Mouse (Mus musculus): ENCODE data around the gene Trappc10.

The Trappc10 gene

DNA sequence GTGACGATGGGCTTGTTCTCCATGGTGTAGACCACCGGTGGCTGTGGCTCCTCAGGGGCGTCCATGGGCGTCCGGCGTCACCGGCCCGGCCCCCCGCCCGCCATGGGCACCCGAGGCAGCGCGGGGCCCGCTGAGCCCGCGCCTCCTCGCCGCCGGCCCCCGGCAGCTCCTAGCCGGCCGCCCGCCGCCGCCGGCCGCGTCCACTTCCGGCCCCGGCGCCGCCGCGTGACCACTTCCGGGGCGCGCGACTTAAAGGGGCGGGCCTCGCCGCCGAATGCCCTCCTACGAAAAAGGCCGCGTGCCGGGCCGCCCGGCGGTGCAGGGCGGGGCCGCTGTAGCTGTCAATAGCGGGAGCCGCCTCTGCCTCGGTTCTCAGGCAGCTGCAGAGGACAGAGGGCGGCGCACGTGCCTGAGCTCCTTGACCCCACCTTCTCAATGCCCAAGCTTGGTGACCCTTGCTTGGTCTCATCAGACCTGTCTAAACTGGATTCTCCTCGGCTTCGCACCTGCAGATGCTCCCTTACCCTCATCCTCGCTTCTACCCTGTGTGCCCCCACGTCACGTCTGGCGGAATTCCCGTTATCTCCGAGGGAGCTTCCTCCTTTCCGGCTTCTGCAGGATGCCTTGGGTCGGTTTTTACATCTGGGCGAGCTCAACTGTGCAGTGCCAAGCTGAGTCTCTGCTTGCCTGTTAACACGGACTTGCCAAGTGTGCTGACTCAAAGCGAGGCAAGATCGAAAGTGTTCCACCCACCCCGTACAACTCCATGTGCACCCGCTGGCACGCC is at the start of gene Trappc10:
TSS of gene Trappc10 (minus strand) at position 204 of the 787 bp plus-strand sequence.
- DNase-seq (ENCODE audit: low read depth, low spot score), result peak; percentile 74

DNA sequence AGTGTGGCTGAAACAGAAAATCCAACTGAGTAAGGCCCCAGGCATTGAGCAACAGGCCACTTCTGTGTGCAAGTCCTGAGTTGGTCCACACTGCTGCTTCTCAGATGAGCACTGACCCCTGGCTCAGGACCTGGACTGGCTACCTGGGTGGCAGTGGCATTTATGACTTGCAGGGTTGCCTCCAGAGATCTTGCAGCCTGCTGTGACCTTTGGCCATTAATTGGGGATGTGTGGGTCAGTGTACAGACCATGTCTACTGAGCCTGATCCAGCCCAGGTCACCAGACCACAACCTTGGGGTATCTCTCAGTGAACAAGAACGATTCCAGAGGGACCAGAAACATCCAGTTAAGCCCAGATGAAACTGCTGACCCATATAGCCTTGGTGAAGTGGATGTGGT is 49.1 kb upstream of the Trappc10 start:
- DNase-seq (ENCODE audit: low read depth, low spot score), result no peak

DNA sequence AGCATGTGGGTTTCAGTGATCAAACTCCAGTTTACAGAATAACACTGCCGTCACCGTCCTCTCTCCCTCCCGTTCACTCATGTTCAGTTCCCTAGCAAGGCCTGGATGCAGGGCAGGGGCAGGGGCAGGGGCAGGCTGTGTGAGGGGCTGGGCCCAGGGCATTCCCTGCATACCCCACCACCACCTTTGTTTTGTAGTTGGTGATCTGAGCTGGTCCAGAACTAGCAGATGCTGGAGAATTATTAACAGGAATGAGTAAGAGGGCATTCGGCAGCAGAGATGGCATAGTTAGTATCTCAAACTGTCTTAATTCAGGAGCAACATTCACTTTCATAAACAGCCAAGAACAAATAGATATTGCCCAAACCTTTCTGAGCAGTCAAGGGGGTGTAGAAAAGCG is 47.9 kb upstream of the Trappc10 start:
- no peak for DNase-seq (ENCODE audit: low read depth, low spot score)

DNA sequence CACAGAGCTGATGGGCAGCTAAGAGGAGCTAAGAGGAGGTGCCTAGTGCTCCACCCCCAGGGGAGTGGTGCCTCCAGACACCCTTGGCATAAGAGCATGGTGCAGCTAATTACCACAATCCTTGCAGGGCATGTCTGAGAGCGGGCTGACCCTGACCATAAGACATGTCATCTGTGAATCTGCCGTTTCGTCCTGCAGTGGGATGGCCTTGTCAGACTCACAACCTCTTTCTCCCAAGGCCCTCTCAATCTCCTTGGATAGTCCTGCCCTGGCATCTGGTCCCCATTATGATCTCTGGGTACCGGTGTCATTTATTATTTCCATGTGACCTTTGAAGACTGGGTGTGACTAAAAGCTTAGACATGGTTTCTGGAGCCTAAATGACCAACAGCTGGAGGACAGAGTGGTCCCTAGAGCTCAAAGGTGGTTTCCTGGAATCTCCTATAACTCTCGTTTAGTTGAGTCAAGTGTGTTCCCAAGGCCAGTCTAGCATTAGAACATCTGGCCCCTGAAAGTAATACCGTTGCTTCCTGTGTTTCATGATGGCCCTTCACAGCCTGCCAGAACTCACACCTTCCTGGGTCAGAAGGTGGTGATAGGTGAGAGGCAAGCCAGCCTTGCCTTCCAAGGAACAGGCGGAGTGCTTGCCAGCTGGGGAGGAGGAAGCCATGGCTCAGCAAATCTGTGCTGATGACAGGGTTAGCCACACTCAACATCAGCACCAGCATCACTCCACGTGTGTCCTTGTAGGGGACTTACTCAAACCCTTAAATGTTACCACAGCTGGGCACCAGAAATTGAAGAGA is 46.5 kb upstream of the Trappc10 start:
- DNase-seq (ENCODE audit: low read depth, low spot score), result peak; percentile 79

DNA sequence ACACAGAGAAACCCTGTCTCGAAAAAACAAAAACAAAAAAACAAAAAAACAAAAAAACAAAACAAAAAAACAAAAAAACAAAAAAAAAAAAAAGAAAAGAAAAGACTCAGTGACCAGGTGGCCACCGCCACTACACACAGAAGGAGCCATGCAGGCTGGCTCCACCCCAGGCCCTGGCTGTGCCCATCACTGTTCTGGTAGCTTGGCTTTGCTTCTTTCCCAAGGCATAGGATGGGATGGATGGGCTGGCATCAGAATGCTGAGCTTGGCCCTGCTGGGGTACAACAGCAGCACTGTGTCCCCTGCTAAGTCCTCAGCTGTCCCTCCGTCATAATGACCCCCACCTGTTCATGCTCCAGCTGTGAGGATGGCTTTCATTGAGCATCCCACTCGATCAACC is 44.5 kb upstream of the Trappc10 start:
- no peak for DNase-seq (ENCODE audit: low read depth, low spot score)

DNA sequence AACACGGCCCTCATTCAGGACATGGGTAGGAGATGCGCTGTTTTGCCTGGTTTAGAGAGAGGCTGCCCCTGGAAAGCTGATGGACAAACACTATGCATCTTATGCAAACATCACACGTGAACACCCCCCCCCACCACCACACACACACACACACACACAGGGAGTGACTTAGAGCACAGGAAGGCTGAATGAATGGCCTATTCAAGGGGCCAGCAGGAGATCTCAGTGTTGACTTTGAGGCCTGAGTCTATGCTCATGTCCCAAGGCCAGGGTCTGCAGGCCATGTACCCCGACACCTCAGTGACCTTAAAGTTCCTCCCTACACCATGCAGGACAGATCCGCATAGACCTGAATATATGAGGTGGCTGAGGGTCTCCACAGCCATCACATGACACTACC is 43.7 kb upstream of the Trappc10 start:
- no peak for DNase-seq (ENCODE audit: low read depth, low spot score)

DNA sequence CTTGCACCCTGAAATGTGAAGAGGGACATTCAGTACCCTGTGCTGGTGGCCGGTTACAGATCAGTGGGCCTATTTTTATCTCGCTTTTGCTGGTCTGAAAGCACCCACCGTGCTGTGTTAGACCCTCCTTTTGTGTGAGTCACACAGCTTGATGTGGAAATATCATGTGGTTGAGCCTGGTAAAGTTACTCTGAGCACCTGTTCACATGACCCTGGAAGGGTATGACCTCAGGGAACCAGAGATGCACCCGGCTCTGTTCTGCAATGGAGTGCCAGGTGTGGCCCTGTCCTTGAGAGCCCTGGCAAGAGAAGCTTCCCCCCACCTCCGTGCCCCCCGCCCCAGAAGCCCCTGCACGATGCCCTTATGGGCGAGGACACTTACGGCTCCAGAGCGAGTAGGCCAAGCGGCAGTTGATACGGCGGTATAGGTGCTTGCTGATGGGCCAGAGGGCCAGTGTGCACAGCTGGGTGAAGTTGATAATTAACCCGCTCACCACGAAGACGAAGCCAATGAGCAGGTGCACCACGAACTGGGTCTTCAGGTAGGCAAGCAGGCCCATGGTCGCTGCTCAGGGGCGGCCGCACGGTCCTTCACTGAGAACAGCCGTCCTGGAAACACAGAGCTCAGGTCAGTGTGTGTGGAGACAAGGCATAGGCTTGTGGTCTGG is 43.2 kb upstream of the Trappc10 start:
- no peak for DNase-seq (ENCODE audit: low read depth, low spot score)

DNA sequence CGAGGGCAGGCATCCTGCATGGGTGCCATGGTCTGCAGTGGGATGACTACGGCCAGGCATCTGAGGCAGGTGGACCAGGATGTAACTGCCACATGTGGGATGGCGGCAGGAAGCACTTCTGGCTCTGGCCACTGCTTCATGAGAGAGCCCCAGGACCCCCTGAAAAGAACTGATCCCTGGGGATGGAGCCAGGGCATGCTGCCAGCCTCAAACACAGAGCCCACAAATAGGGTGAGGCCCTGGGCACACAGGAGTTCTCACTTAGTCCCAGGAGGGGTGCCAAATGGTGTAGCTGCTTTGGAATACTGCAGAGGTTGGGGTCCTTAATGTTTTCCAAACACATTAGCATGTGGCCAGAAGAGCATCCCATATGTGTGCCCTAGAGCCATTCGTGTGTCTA is 41.5 kb upstream of the Trappc10 start:
- no peak for DNase-seq (ENCODE audit: low read depth, low spot score)

DNA sequence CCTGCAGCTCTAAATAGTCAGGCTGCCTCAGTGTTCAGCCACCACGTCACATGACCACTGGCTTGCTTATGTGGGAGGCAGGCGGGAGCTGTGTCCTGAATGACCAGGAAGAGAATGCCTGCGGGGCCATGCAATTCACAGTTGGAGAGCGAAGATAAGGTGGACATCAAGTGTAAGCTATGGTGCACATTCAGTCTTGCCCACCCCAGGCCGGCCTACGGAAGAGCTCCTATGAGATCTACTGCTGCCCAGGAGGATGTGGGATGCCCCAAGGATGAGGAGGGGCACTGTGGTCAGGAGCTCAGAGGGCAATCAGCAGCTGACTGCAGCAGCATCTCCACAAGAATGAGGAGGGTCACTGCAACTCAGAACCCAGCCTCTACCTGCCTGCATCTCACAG is 41.0 kb upstream of the Trappc10 start:
- no peak for DNase-seq (ENCODE audit: low read depth, low spot score)

DNA sequence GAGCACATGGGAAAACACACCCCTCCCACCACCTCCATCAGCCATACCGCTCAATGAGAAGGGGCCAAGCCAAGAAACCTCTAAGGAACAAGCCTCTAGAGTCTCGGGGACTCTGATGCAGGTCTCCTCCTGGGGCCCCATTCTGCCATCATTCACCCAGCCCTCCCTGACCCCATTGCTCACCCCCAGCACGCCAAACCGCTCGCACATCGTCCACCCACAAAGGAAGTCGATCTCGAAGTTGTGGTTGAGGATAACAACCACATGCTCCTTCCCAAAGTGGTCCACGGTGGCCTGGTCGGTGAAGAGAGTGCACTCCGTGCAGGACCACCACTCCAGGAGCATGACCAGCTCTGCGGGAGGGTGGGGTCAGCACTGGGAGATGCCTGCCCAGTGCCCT is 40.4 kb upstream of the Trappc10 start:
- no peak for DNase-seq (ENCODE audit: low read depth, low spot score)

DNA sequence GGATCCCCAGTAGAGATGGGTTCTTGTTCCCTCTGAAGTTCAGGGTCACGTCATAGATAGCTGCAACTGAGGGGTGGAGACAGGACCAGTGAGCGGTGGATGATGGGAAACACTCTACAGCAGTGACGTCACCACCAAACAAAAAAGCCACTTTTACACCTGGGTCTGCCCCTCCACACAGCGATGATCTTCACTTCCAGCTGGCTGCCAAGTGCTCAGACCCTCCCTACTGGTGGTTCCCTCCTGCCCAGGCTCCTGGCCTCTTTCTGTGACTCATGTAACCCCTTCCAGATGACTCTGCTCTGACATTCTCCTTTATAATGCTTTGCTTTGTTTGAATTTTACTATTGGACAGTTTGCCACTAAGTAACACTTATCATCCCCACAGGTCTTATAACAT is 38.0 kb upstream of the Trappc10 start:
- DNase-seq (ENCODE audit: low read depth, low spot score), result no peak

DNA sequence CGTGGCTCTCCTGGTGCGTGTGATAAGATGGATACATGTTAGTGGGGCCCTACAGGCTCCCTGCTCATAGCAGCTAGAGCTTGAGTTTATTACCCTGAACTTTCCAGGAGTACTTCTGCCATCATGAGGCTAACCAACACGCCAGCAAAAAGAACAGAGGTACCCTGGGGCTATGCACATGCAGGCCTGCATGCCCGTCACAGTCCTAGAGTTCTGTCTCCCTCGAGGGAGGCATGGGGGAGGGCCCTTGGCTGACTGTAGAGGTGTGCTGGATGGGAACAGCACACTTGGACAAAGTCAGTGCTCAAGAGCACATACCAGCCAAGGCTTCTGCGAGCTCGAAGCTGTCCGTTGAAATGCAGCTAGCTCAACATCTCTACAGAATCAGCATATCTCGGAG is 36.0 kb upstream of the Trappc10 start:
- DNase-seq (ENCODE audit: low read depth, low spot score), result no peak

DNA sequence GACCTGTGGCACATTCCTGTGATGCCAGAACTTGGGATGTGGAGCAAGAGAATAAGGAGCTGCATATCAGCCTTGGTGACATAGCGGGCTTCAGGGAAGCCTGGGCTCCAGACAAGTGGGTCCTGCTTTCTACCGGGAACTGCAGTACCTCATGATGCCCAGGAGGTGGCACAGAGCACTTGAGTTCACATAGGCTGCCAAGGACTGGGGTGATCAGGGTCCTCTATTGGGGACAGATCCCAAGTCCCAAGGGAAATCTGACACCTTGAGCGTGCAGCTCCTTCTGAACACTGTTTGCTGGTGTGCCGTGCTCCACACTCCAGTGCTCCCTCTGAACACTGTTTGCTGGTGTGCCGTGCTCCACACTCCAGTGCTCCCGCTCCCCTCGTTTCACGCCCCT is 34.8 kb upstream of the Trappc10 start:
- DNase-seq (ENCODE audit: low read depth, low spot score), result peak; percentile 62

DNA sequence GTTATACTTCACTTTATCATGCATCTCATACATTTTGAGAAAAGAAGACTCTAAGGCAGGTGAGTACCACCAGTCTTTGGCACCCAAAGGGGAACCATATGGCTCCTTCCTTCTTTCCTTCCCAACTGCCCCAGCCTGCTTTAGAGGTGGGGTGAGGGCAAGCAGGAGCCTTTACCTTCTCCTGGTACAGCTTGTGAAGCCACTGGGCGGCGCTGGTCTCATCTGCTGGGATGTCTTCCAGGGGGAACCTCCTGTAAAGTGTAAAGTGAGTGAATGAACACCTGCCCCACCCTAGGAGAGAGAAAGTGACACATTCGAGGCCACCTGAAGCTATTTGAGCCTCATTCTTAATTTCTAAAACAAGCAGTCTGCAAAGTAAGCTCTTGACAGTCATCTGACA is 33.4 kb upstream of the Trappc10 start:
- no peak for DNase-seq (ENCODE audit: low read depth, low spot score)

DNA sequence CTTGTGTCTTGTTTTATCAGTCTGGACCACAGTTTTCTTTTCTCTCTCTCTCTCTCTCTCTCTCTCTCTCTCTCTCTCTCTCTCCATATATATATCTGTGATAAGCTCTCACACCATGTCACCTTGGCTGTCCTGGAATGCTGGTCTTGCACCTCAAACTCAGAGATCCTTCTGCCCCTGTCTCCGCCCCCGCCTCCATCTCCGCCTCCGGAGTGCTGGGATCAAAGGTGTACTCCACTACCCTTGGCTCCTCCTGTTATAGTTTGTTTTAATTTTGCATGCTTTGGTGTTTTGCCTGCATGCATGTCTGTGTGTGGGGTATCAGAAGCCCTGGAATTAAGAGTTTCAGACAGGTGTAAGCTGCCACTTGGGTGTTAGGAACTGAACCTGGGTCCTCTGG is 31.8 kb upstream of the Trappc10 start:
- no peak for DNase-seq (ENCODE audit: low read depth, low spot score)

DNA sequence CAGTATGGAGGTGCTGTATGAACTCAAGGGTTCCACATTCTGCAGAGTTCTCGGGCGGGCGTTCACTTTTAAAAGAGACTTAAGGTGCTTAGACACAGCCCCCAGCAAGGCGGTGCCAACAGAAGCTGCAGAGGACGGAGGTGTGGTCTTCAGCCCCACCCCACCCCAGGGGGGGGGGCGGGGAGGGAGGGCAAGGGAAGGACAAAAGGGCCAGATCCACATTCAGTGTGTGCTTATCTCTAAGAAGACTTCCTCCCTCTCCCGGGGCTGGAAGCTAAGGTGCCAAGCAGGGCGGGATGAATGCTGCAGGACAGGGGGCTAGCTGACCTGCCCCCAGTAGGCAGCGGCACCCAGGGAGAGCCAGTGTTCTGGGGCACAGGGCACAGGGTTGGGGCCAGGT is 28.5 kb upstream of the Trappc10 start:
- DNase-seq (ENCODE audit: low read depth, low spot score), result no peak

DNA sequence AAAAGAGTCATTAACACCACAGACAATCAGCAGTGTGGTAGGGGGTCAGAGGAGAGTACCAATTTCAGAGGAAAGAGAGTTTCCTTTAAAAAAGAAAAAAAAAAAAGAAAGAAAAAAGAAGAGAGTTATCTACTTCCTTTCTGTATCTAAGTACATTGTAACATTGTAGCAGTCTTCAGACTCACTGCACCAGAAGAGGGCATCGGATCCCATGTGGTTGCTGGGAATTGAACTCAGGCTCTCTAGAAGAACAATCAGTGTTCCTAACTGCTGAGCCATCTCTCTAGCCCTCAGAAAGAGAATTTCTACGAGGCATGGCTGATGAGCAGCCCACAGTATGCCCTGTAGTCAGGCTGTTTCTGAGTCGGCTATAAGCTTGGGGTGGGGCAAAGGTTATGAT is 21.4 kb upstream of the Trappc10 start:
- no peak for DNase-seq (ENCODE audit: low read depth, low spot score)

DNA sequence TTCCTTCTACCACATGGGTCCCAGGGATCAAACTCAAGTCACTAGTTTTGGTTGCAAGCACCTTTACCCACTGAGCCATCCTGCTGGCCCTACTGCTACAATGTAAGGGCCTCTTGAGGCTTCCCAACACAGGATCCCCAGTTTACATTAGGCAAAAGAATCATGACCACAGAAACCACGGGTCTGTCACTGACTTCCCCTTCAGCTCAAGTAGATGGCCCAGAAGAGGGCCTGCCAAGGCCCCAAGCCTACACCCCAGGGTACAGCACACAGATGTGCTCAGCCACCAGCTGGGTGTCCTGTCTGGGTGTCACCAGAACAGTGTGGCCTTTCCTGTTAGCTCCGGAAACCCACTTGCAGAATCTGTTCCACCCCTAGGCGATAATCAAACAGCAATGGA is 20.3 kb upstream of the Trappc10 start:
- no peak for DNase-seq (ENCODE audit: low read depth, low spot score)

DNA sequence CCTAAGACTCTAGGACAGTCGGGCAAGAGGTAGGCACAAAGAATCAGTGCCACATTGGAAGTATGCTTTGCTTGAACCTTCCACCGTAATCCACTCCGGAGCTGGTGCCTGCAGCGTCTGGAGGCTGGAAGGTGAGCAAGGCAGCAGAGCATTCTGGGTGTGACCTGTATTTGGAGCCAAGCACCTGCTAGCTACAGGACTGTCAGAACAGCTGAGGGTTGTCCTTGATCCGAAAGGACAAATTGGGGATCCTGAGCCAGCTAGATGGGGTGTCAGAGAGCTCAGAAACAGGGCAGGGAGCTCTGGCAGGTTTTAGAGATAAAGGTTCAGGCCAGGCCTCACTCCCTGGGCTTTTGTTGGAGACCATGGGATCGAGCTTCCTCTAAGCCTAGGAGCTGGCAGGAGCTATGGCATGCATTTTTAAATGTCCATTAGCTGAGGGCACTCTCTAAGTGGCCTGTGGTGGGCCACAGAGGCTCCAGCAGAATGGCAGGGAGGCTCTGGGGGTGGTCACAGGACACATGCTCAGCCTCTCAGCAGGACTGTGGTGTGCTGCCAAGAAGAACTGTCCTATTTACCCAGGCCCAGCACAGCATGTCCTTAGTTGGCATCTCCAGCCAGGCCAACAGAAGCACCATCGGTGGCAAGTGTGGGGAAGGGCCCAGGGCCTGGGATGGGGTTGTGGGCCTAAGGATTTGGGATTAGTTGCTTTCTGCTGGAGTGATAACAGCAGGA is 16.6 kb upstream of the Trappc10 start:
- DNase-seq (ENCODE audit: low read depth, low spot score), result no peak

DNA sequence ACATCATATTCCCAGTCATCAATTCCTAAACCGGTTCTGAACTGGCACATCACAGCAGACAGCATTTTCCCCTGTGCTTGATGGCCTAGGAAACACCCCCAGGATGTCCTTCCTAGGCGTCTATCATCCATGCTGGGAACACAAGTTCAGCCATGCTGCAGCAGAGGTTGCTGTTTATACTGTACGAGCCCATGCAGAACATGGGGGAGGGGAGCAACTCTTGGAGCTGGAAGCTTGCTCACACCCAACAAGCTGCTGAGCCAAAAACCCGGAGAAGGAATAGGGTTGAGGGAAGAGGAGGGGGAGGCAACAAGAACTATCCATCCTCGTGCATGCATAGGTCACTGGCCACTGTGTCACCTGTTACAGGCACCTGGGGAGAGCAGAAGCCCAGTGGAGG is 15.9 kb upstream of the Trappc10 start:
- no peak for DNase-seq (ENCODE audit: low read depth, low spot score)

DNA sequence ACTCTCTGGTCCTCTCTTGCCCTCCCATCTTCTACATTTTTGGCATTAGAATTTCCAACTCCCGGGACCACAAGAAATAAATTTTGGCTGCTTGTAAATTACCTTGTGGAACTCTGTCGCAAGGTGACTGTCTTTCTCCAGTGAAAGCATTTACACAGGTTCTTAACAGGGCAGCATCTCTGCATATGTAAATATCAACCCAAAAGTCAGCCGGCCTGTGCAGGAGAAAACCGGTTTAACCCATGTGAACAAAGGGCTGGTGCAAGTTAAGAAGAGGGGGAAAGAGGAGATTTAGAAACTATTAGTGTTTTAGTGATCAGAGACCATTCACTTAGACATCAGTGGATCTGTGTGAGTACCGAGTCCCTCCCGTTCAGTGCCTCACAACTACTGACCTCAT is 15.3 kb upstream of the Trappc10 start:
- no peak for DNase-seq (ENCODE audit: low read depth, low spot score)

DNA sequence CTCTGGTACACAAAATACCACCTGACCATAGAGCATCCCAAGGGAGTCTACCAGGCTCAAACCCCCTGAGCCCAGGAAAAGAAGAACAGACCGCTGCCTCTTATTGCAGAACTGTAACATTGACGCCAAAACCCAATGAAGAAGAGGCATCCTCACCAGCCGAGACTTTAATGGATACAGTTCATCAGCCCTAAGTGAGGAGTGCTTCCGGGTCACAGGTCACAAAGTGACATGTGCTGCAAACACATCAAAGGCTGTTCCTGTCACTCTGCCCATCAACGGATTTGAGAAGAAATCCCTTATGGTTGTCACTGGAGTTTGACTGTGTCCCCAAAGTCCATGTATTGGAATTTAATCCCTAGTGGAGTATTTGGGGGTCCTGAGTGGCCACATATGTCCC is 14.8 kb upstream of the Trappc10 start:
- no peak for DNase-seq (ENCODE audit: low read depth, low spot score)
